Mouse (Mus musculus) lung, adult 2 months (tissue): Measurements from ENCODE around the gene Krtap3-2. TPM values are rescaled to one million over a fixed set of nuclear protein-coding genes. Genes with fewer than 3 reads are reported as not detected.

Experiments used
- DNase-seq: peaks from one replicate; pipeline ENCODE4 v3.0.0; 2022
- H3K4me1 ChIP-seq: fragments of 200-500 bp; 2 replicates; pipeline ENCODE4 v1.6.1; 2011; ENCODE audit warnings: low read length; ENCODE audit not compliant: control insufficient read depth, insufficient read depth
- H3K4me3 ChIP-seq: fragments of 200-500 bp; replicated peaks from 2 replicates; pipeline ENCODE3; 2011; ENCODE audit warnings: low read depth, mild to moderate bottlenecking, control low read depth, low read length; ENCODE audit errors: extremely low read depth
- CTCF ChIP-seq: fragments of 200-500 bp; IDR thresholded peaks from 2 replicates; pipeline ENCODE4 v1.5.1; 2011; ENCODE audit warnings: mild to moderate bottlenecking, low read length, control low read depth; ENCODE audit not compliant: insufficient read depth
- POLR2A ChIP-seq: fragments of 200-500 bp; IDR thresholded peaks from 2 replicates; pipeline ENCODE4 v1.6.1; 2011; ENCODE audit warnings: low read depth, mild to moderate bottlenecking, control low read depth, low read length, borderline replicate concordance; ENCODE audit errors: extremely low read depth
- WGBS: fragments of 180-500 bp; shearing (Covaris S2); methylation state at CpG from one replicate; pipeline ENCODE4 v1.1.7; 2018; 5-methylcytosine and 5-hydroxymethylcytosine counted together
- polyA plus RNA-seq: library from polyadenylated mRNA; depleted of rRNA; stranded (reverse); fragments of >200 nt; gene quantifications from 2 replicates; pipeline ENCODE4 v1.2.3, GENCODE M21; 2012; rRNA removed

Krtap3-2 gene
- polyA plus RNA-seq, 1 experiment = 8.7 TPM

GRCm38 (mm10) chr11:99514098-99514497, 42.6 kb downstream of the Krtap3-2 start:
- Histone ChIP-seq H3K4me3 (no peak overlapping the region), H3K4me1 (no peaks in the 10 kb centered on the region; the same call in 1 of the 2 replicates)
- TF ChIP-seq POLR2A (no peak), CTCF (no peak)
- WGBS = 59% methylated on average over 8 of the region's 8 CpGs
- peak; percentile 13 for DNase-seq

Other genes with a start within 250 kb of the Krtap3-2 start
- gene Krt25, start 233.9 kb downstream of the Krtap3-2 start, polyA plus RNA-seq = not detected in 2 replicates
- gene Krt26, start 218.9 kb downstream of the Krtap3-2 start, polyA plus RNA-seq = not detected in 2 replicates
- not detected in 2 replicates for gene Krt27, start 205.7 kb downstream of the Krtap3-2 start, polyA plus RNA-seq
- gene Krt28, start 181.9 kb downstream of the Krtap3-2 start, polyA plus RNA-seq = 0.11 and 0.15 TPM in 2 replicates
- gene Krt10, start 167.5 kb downstream of the Krtap3-2 start, polyA plus RNA-seq = 1.0 and 1.1 TPM in 2 replicates
- 0.06 TPM in 1 of 2 replicates, not detected in the other for gene Krt12, start 134.6 kb downstream of the Krtap3-2 start, polyA plus RNA-seq
- gene Krt20, start 118.7 kb downstream of the Krtap3-2 start, polyA plus RNA-seq = 0.72 TPM in 1 of 2 replicates, not detected in the other
- 20.2 and 26.1 TPM in 2 replicates for gene Krt23, start 63.7 kb downstream of the Krtap3-2 start, polyA plus RNA-seq
- not detected in 2 replicates for gene Krt39, start 35.5 kb downstream of the Krtap3-2 start, polyA plus RNA-seq
- not detected in 2 replicates for gene Krt40, start 13.7 kb downstream of the Krtap3-2 start, polyA plus RNA-seq
- 1.2 TPM in 1 of 2 replicates, not detected in the other for gene Krtap3-3, start 6.0 kb downstream of the Krtap3-2 start, polyA plus RNA-seq
- not detected in 2 replicates for gene Gm11939, start 2.6 kb upstream of the Krtap3-2 start, polyA plus RNA-seq
- gene Krtap3-1, start 9.8 kb upstream of the Krtap3-2 start, polyA plus RNA-seq = not detected in 2 replicates
- gene Krtap1-5, start 24.2 kb upstream of the Krtap3-2 start, polyA plus RNA-seq = not detected in 2 replicates
- not detected in 2 replicates for gene Krtap1-4, start 26.8 kb upstream of the Krtap3-2 start, polyA plus RNA-seq
- not detected in 2 replicates for gene Krtap1-3, start 34.5 kb upstream of the Krtap3-2 start, polyA plus RNA-seq
- not detected in 2 replicates for gene Krtap9-3, start 41.3 kb upstream of the Krtap3-2 start, polyA plus RNA-seq
- gene Gm11938, start 46.5 kb upstream of the Krtap3-2 start, polyA plus RNA-seq = not detected in 2 replicates
- not detected in 2 replicates for gene Gm11937, start 53.3 kb upstream of the Krtap3-2 start, polyA plus RNA-seq
- not detected in 2 replicates for gene Krtap2-4, start 58.0 kb upstream of the Krtap3-2 start, polyA plus RNA-seq
- not detected in 2 replicates for gene Gm11562, start 63.6 kb upstream of the Krtap3-2 start, polyA plus RNA-seq
- not detected in 2 replicates for gene Krtap4-1, start 71.4 kb upstream of the Krtap3-2 start, polyA plus RNA-seq
- gene Krtap4-2, start 78.2 kb upstream of the Krtap3-2 start, polyA plus RNA-seq = not detected in 2 replicates
- gene Krtap4-7, start 87.2 kb upstream of the Krtap3-2 start, polyA plus RNA-seq = not detected in 2 replicates
- gene Gm11555, start 93.4 kb upstream of the Krtap3-2 start, polyA plus RNA-seq = not detected in 2 replicates
- gene Gm11563, start 102.1 kb upstream of the Krtap3-2 start, polyA plus RNA-seq = not detected in 2 replicates
- gene Krtap4-6, start 109.1 kb upstream of the Krtap3-2 start, polyA plus RNA-seq = not detected in 2 replicates
- gene Gm14190, start 133.9 kb upstream of the Krtap3-2 start, polyA plus RNA-seq = not detected in 2 replicates
- gene Gm14180, start 177.4 kb upstream of the Krtap3-2 start, polyA plus RNA-seq = not detected in 2 replicates
- not detected in 2 replicates for gene Gm11595, start 216.1 kb upstream of the Krtap3-2 start, polyA plus RNA-seq
- not detected in 2 replicates for gene Krtap4-8, start 223.9 kb upstream of the Krtap3-2 start, polyA plus RNA-seq
- gene Krtap4-9, start 228.3 kb upstream of the Krtap3-2 start, polyA plus RNA-seq = not detected in 2 replicates
- gene Gm11596, start 236.6 kb upstream of the Krtap3-2 start, polyA plus RNA-seq = not detected in 2 replicates
- gene Gm11569, start 242.1 kb upstream of the Krtap3-2 start, polyA plus RNA-seq = not detected in 2 replicates
- gene Gm11554, start 247.6 kb upstream of the Krtap3-2 start, polyA plus RNA-seq = not detected in 2 replicates